Mouse (Mus musculus) forebrain, embryonic 11.5 days (tissue): ENCODE results near the gene Spock1. TPM values are rescaled to one million over a fixed set of nuclear protein-coding genes. Genes with fewer than 3 reads are reported as not detected.

Experiments used
- ATAC-seq: fragments of 200-750 bp; cut with Nextera tagmentation; replicated peaks from 2 replicates; pipeline ENCODE4 v1.8.0; 2017; ENCODE audit warnings: moderate TSS enrichment; ENCODE audit not compliant: low FRiP score
- DNase-seq: peaks from one replicate; pipeline ENCODE4 v3.0.0-alpha.2; 2017; ENCODE audit warnings: low spot score
- H3K27ac ChIP-seq: fragments of 300-500 bp; sonication (generic); 2 replicates; pipeline ENCODE4 v1.5.1; 2014; ENCODE audit warnings: low read depth, low read length
- H3K27me3 ChIP-seq: fragments of 300-500 bp; sonication (generic); 2 replicates; pipeline ENCODE4 v1.6.1; 2014; ENCODE audit warnings: mild to moderate bottlenecking, low read length, mixed read lengths; ENCODE audit not compliant: control insufficient read depth, insufficient read depth
- H3K36me3 ChIP-seq: fragments of 300-500 bp; sonication (generic); 2 replicates; pipeline ENCODE4 v1.6.1; 2014; ENCODE audit warnings: mild to moderate bottlenecking, low read length, moderate library complexity, mixed read lengths; ENCODE audit not compliant: control insufficient read depth, insufficient read depth
- H3K4me1 ChIP-seq: fragments of 300-500 bp; sonication (generic); replicated peaks from 2 replicates; pipeline ENCODE4 v1.6.1; 2014; ENCODE audit warnings: low read length, mixed read lengths; ENCODE audit not compliant: control insufficient read depth, insufficient read depth
- H3K4me2 ChIP-seq: fragments of 300-500 bp; sonication (generic); 2 replicates; pipeline ENCODE4 v1.6.1; 2014; ENCODE audit warnings: low read depth, mild to moderate bottlenecking, low read length, moderate library complexity, mixed read lengths; ENCODE audit not compliant: severe bottlenecking
- H3K4me3 ChIP-seq: fragments of 300-500 bp; sonication (generic); 2 replicates; pipeline ENCODE4 v1.5.1; 2014; ENCODE audit warnings: low read depth, low read length
- H3K9ac ChIP-seq: fragments of 300-500 bp; sonication (generic); 2 replicates; pipeline ENCODE4 v1.6.1; 2014; ENCODE audit warnings: low read length
- H3K9me3 ChIP-seq: fragments of 300-500 bp; sonication (generic); 2 replicates; pipeline ENCODE4 v1.6.1; 2016; ENCODE audit warnings: low read length, mixed read lengths; ENCODE audit not compliant: control insufficient read depth
- WGBS: fragments of 180-500 bp; shearing (Covaris S2); extraction: QIAGEN DNeasy Blood & Tissue Kit; methylation state at CpG from one replicate; pipeline ENCODE4 v1.1.7; 2014; 5-methylcytosine and 5-hydroxymethylcytosine counted together
- polyA plus RNA-seq: library from polyadenylated mRNA; unstranded; fragments of >200 nt; fragmentation: Nextera tagmentation; extraction: Ambion mirVana; gene quantifications from 2 replicates; pipeline ENCODE4 v1.2.1, GENCODE M21; 2014

Gene Spock1
- polyA plus RNA-seq, 1 experiment from 2014 or later, result 4.0 TPM

DNA sequence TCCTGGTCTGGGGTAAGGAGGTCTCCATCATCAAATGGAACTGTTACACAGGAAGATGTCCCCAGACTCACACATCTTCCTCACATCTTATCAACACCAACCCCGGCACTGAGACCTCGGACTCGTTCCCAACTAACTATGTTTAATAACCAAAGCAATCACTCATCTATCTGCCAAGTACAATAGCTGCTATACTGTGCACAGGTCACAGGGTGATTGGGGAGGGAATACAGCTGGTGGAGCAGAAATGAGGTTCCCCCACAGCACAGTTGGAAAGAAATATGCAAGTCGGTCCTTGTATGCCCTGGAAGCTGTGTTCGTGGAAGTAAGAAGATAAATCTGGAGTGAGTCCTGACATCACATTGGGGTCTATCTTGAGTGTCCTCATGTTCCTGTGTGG, 98.0 kb downstream of the Spock1 start:
- Histone ChIP-seq H3K9ac (no peak overlapping the region), H3K36me3 (no peaks in the 10 kb centered on the region), H3K4me2 (no peak overlapping the region), H3K27me3 (no peaks in the 10 kb centered on the region), H3K9me3 (no peaks in the 10 kb centered on the region), H3K4me1 (no peaks in the 10 kb centered on the region), H3K4me3 (no peak overlapping the region), H3K27ac (no peak overlapping the region)
- no peak for ATAC-seq
- no peak for DNase-seq
- 90% methylated on average over 5 of the region's 5 CpGs for WGBS

DNA sequence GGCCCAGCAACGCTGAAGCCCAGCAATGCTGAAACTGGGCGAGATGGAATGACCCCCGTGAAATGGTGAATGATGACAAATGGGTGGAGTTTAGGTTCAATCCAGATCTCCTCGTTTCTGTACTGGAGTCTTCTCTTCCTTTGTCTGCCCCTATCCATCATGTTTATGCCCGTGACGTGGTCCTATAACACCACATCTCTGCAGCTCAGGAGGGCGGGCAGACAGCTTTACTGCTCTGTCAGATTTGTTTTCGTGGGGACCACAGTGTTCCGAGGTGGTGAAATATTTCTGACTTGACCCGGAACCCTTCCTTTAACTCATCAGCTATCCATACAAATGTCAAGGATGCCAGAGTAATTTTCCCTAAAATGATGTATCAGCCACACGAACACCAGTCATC, 98.5 kb downstream of the Spock1 start:
- no peaks in the 10 kb centered on the region for H3K27me3 ChIP-seq
- WGBS, result 89% methylated on average over 11 of the region's 11 CpGs
- no peak for DNase-seq
- no peak for ATAC-seq
- no peaks in the 10 kb centered on the region for H3K9me3 ChIP-seq
- H3K4me1 ChIP-seq, result no peaks in the 10 kb centered on the region
- no peak overlapping the region for H3K4me2 ChIP-seq
- no peak overlapping the region for H3K9ac ChIP-seq
- H3K27ac ChIP-seq, result no peak overlapping the region
- H3K36me3 ChIP-seq, result no peaks in the 10 kb centered on the region
- H3K4me3 ChIP-seq, result no peak overlapping the region

DNA sequence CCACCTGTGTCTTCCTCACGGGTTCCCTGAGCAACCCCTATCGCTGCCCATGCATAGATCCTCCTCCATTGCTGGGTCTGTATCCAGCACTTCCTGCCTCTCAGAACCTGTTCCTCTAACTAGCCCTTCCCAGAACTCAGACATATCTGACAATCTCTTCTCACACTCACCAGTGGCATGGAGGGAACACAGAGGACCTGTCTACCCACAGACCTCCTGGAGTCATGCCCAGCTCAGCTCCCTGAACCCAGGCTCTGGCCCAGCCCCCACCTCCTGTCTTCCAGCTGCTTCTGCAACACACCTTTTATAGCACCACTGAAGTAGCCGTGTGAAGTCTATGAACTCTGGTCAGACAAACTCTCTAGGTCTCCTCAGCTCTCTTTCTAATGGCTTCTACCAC, 101.3 kb downstream of the Spock1 start:
- 86% methylated on average over 3 of the region's 3 CpGs for whole genome bisulfite sequencing
- Histone ChIP-seq H3K27ac (no peak overlapping the region), H3K36me3 (no peaks in the 10 kb centered on the region), H3K9me3 (no peaks in the 10 kb centered on the region), H3K4me3 (no peak overlapping the region), H3K4me2 (no peak overlapping the region), H3K27me3 (no peaks in the 10 kb centered on the region), H3K9ac (no peak overlapping the region), H3K4me1 (no peaks in the 10 kb centered on the region)
- no peak for ATAC-seq
- no peak for DNase-seq

DNA sequence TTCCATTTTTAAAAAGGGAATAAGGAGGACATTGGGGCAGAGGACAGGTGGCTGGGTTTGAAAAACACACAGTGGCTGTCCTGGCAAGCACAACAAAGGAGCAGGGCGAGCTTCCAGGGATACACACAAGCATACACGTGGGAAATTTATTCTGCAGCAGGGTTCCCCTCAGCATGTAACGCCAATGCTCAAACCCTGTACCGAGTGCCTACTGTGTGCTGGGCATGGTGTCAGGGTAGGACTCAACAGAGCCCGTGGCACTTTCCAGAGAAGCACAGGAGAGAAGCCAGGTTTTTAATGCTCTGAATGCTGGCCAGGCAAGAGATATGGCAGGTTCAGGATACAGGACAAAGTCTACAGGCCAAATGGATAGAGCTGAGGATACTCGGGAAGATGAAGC, 101.8 kb downstream of the Spock1 start:
- H3K4me3 ChIP-seq, result no peak overlapping the region
- no peaks in the 10 kb centered on the region for H3K36me3 ChIP-seq
- no peak overlapping the region for H3K27ac ChIP-seq
- DNase-seq, result no peak
- no peaks in the 10 kb centered on the region for H3K4me1 ChIP-seq
- H3K4me2 ChIP-seq, result no peak overlapping the region
- H3K9me3 ChIP-seq, result no peaks in the 10 kb centered on the region
- WGBS, result 85% methylated on average over 6 of the region's 6 CpGs
- ATAC-seq, result no peak
- no peaks in the 10 kb centered on the region for H3K27me3 ChIP-seq
- H3K9ac ChIP-seq, result no peak overlapping the region

DNA sequence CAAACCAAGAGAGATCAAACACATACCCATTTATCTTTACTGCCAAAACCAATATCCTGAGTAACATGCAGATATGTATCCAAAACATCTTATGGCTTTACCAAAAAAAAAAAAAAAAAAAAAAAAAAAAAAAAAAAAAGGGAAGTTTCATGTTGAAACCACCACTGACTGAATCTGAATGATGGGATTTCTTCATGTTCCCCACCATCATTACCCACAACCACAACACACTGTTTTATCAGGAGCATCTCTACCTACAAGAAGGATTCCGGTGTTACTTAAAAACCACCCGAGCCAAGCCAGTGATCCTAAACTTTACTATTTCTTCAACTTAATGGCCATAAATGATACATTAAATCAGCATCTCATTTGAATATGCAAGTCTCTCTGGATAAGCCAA, 109.5 kb downstream of the Spock1 start:
- Histone ChIP-seq H3K9me3 (no peaks in the 10 kb centered on the region), H3K27ac (no peak overlapping the region), H3K27me3 (no peaks in the 10 kb centered on the region), H3K4me1 (no peaks in the 10 kb centered on the region), H3K4me3 (no peak overlapping the region), H3K9ac (no peak overlapping the region), H3K36me3 (no peaks in the 10 kb centered on the region), H3K4me2 (no peak overlapping the region)
- DNase-seq, result no peak
- ATAC-seq, result no peak
- 97% methylated on average over 2 of the region's 2 CpGs for WGBS

DNA sequence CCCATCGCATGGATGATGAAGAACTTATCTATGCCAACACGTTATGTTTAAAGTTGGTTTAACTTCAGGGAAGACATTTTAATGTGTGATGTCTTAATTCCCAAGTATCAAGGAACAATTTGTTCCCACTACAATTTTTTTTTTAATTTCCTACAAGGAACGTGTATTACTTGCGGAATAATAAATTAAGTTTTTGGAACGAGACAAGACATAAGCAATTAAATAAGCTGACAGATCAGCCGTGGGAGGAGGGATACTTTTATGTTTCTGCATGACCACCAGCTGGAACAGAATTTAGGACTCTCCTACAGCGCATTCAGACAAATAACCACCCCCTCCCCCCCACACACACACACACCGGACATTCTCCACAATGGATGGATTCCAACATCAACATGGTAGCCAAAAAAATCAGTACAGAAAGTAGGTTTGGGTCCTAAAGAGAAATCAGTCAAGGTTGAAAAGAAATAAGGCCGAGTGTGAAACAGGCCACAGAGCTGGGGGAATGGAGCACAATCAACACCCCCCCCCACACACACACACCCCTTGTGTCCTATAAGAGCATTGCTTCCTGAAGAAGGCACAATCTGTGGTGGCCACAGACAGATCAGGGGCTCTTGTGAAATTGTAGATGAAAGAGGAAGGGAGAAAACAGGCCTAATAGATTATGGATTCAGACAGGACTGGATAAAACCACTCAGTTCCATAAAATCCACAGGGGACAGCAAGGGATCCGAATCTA, 111.0 kb downstream of the Spock1 start:
- ATAC-seq (no peak), DNase-seq (no peak)
- no peak overlapping the region for H3K9ac ChIP-seq
- no peaks in the 10 kb centered on the region for H3K27me3 ChIP-seq
- no peaks in the 10 kb centered on the region for H3K9me3 ChIP-seq
- WGBS, result 84% methylated on average over 10 of the region's 10 CpGs
- H3K27ac ChIP-seq, result no peak overlapping the region
- no peaks in the 10 kb centered on the region for H3K4me1 ChIP-seq
- H3K4me3 ChIP-seq, result no peak overlapping the region
- H3K4me2 ChIP-seq, result no peak overlapping the region
- H3K36me3 ChIP-seq, result no peaks in the 10 kb centered on the region

DNA sequence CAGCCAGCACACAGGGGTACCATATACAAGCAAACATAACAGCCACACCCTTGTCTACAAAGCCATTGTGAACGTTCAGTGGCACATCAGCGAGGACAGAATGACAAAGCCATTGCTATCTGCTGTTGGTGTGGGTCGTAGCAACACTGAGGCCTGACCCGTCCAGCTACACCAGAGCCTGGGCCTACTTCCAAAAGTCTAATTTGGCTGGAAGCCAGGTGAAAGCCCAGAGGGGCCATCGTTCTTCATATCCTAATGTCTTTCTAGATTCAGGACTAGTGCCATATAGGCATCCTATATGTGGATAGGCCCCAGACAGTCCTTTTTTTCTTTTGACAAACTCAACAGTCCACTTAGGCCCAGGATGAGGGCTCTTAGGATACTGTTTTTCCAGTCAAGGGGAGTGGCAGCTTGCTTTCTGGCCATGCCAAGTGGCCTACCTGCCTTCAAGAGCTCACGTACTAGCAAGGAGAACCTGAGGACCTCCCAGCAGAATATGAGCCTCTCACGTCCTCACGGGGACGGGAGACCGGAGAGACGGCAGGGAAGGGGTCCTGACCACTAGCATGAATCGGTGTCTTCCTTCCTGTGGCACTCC, 114.4 kb downstream of the Spock1 start:
- no peak for DNase-seq
- no peaks in the 10 kb centered on the region for H3K36me3 ChIP-seq
- H3K27ac ChIP-seq, result no peak overlapping the region
- peaks cover 4% of the 10 kb centered on the region; the same call in 1 of the 2 replicates for H3K4me1 ChIP-seq
- no peaks in the 10 kb centered on the region for H3K9me3 ChIP-seq
- H3K4me3 ChIP-seq, result no peak overlapping the region
- ATAC-seq, result no peak
- H3K4me2 ChIP-seq, result no peak overlapping the region
- WGBS, result 90% methylated on average over 12 of the region's 12 CpGs
- H3K27me3 ChIP-seq, result no peaks in the 10 kb centered on the region
- H3K9ac ChIP-seq, result no peak overlapping the region

DNA sequence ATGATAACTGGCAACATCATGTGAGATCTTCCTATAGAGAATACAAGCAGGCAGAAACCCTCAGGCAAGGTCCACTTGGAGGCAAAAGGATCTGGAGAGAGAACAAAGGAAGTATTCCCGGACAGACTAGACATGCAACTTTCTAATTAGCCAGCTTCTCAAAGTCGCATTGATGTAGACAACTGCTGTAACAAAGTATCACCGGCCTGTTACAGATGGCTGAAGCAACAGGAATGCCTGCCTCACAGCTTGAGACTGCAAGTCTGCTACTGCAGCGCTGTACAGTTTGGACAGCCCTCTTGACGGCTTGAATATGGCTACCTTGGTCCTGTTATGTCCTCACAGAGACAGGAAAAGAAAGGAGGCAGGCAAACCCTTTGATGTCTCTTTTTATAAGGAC, 118.3 kb downstream of the Spock1 start:
- no peak overlapping the region for H3K27ac ChIP-seq
- no peak overlapping the region for H3K4me3 ChIP-seq
- H3K4me2 ChIP-seq, result no peak overlapping the region
- no peaks in the 10 kb centered on the region for H3K36me3 ChIP-seq
- 35% methylated on average over 5 of the region's 5 CpGs for WGBS
- no peaks in the 10 kb centered on the region for H3K27me3 ChIP-seq
- no peak overlapping the region for H3K9ac ChIP-seq
- DNase-seq, result no peak
- H3K9me3 ChIP-seq, result no peaks in the 10 kb centered on the region; the same call in 1 of the 2 replicates
- no peak for ATAC-seq
- H3K4me1 ChIP-seq, result peaks cover 4% of the 10 kb centered on the region; the same call in 1 of the 2 replicates

DNA sequence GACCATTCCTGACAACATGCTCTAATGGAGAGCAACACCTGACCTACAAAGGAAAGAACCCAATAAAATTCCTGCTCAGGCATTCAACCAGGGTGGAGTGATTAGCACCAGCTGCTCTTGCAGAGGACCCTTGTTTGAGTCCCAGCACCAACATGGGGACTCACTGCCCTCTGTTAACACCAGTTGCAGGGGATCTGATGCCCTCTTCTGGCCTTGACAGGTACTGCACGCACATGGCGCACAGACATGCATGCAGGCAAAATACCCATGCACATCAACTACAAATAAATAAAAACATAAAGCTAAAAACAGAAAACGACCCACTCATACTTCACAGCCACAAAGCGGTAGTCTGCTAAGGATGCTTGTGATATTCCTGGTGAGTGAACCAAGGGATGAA, 119.8 kb downstream of the Spock1 start:
- ATAC-seq, result no peak
- H3K9me3 ChIP-seq, result no peaks in the 10 kb centered on the region; the same call in 1 of the 2 replicates

More for the DNA sequence above, 119.8 kb downstream of the Spock1 start:
- Histone ChIP-seq H3K4me3 (no peak overlapping the region), H3K4me1 (peaks cover 4% of the 10 kb centered on the region; the same call in 1 of the 2 replicates), H3K27me3 (no peaks in the 10 kb centered on the region), H3K4me2 (no peak overlapping the region), H3K36me3 (no peaks in the 10 kb centered on the region), H3K9ac (no peak overlapping the region), H3K27ac (no peak overlapping the region)
- no peak for DNase-seq
- 94% methylated on average over 4 of the region's 4 CpGs for WGBS
